Mouse (Mus musculus): ENCODE data around the gene Col6a2. TPM values are rescaled to one million over a fixed set of nuclear protein-coding genes. Genes with fewer than 3 reads are reported as not detected.
A peak's percentile ranks its signal among the peaks of the same experiment; 100 is the strongest.

The Col6a2 gene
- 1.2 and 1.3 TPM in 2 replicates for total RNA-seq (2012; rRNA removed)

GRCm38 (mm10) chr10:76622928-76623680 is at the start of gene Col6a2:
Col6a2 (minus strand) TSS chr10:76623630.
- no peak within 1 kb of the TSS for H3K27ac ChIP-seq (ENCODE audit: insufficient read depth, low read depth, low read length, poor library complexity, severe bottlenecking)
- no peak for TF ChIP-seq ZC3H11A (IDR thresholded peaks at IDR 0.05; ENCODE audit: borderline replicate concordance, low read depth, low read length)
- TF ChIP-seq HCFC1 (IDR thresholded peaks at IDR 0.05; ENCODE audit: borderline replicate concordance, insufficient read depth, low read length) = no peak
- no peak for TF ChIP-seq CHD2 (IDR thresholded peaks at IDR 0.05; ENCODE audit: low read depth, low read length)
- no peak for TF ChIP-seq ZNF384 (IDR thresholded peaks at IDR 0.05; ENCODE audit: low read depth, low read length)
- TF ChIP-seq MAFK (IDR thresholded peaks at IDR 0.05; ENCODE audit: insufficient read depth, low read depth, low read length) = no peak
- peak; percentile 49 for DNase-seq (ENCODE audit: low read depth, low spot score)
- H3K36me3 ChIP-seq (ENCODE audit: control insufficient read depth, insufficient read depth, low read length, poor library complexity, severe bottlenecking) = no peaks in the 10 kb centered on the region
- H3K4me3 ChIP-seq (ENCODE audit: insufficient read depth in 1 of 2, low read depth in 1 of 2, low read length in 2 of 2, poor library complexity in 1 of 2, severe bottlenecking in 1 of 2) = peak within 1 kb of the TSS; percentile 36 to 58
- in situ Hi-C loops (cut with MboI; ENCODE audit: low sequenced_read_pairs in 2 of 2, unreplicated experiment in 2 of 2) = no loop called here
- H3K9ac ChIP-seq (ENCODE audit: insufficient read depth, low read depth, low read length, poor library complexity, severe bottlenecking) = peak within 1 kb of the TSS; percentile 9; the same call in 1 of the 2 replicates
- H3K9me3 ChIP-seq (ENCODE audit: control insufficient read depth, insufficient read depth, low read depth, low read length) = no peaks in the 10 kb centered on the region
- no peaks in the 10 kb centered on the region for H3K4me1 ChIP-seq (ENCODE audit: control insufficient read depth in 2 of 2, insufficient read depth in 2 of 2, low read length in 2 of 2, poor library complexity in 1 of 2)

DNA sequence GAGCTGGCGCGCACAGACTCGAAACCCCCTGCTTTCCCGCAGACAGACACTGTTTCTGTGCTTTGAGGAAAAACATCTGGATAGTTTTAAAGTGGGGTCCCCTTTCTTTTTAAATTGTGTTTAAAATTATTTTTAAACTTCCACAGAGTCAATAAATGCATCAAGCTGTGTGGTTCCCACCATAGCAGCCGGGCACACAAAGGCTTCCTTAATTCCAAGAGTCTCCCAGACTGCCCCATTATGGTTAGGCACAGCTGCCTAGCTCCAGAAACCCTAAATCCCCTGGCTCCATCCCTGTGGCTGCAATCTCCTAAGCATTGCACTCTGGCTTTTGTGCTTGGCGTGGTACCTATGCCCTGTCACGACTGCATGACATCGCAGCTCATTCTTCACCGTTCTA is 48.5 kb upstream of the Col6a2 start:
- H3K4me3 ChIP-seq (ENCODE audit: insufficient read depth in 1 of 2, low read depth in 1 of 2, low read length in 2 of 2, poor library complexity in 1 of 2, severe bottlenecking in 1 of 2) = no peak overlapping the region
- no peak overlapping the region for H3K9ac ChIP-seq (ENCODE audit: insufficient read depth, low read depth, low read length, poor library complexity, severe bottlenecking)
- H3K4me1 ChIP-seq (ENCODE audit: control insufficient read depth in 2 of 2, insufficient read depth in 2 of 2, low read length in 2 of 2, poor library complexity in 1 of 2) = no peaks in the 10 kb centered on the region
- in situ Hi-C loops (cut with MboI; ENCODE audit: low sequenced_read_pairs in 2 of 2, unreplicated experiment in 2 of 2) = no loop called here
- no peaks in the 10 kb centered on the region for H3K9me3 ChIP-seq (ENCODE audit: control insufficient read depth, insufficient read depth, low read depth, low read length)
- no peak for TF ChIP-seq MAFK (IDR thresholded peaks at IDR 0.05; ENCODE audit: insufficient read depth, low read depth, low read length)
- TF ChIP-seq ZC3H11A (IDR thresholded peaks at IDR 0.05; ENCODE audit: borderline replicate concordance, low read depth, low read length) = no peak
- H3K27ac ChIP-seq (ENCODE audit: insufficient read depth, low read depth, low read length, poor library complexity, severe bottlenecking) = no peak overlapping the region
- H3K36me3 ChIP-seq (ENCODE audit: control insufficient read depth, insufficient read depth, low read length, poor library complexity, severe bottlenecking) = no peaks in the 10 kb centered on the region
- no peak for DNase-seq (ENCODE audit: low read depth, low spot score)

DNA sequence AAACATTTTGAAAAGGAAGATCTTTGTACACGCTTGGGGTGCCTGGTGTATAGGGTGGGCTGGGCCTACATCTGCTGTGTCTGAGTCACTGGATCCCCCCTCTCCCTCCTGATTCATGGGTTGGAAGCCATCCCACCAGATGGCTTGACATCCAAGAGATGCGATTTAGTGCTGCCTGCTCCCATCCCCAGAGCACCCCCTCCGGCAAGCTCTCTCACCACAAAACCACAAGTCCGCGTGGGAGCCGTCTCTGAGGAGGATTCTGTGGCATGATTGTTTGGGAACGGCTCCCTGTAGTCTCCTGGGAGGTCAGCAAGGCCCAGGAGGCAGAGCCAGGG is 45.5 kb upstream of the Col6a2 start:
- no peaks in the 10 kb centered on the region for H3K9me3 ChIP-seq (ENCODE audit: control insufficient read depth, insufficient read depth, low read depth, low read length)
- no peak overlapping the region for H3K27ac ChIP-seq (ENCODE audit: insufficient read depth, low read depth, low read length, poor library complexity, severe bottlenecking)
- no peak overlapping the region for H3K4me3 ChIP-seq (ENCODE audit: insufficient read depth in 1 of 2, low read depth in 1 of 2, low read length in 2 of 2, poor library complexity in 1 of 2, severe bottlenecking in 1 of 2)
- H3K4me1 ChIP-seq (ENCODE audit: control insufficient read depth in 2 of 2, insufficient read depth in 2 of 2, low read length in 2 of 2, poor library complexity in 1 of 2) = no peaks in the 10 kb centered on the region
- no peak overlapping the region for H3K9ac ChIP-seq (ENCODE audit: insufficient read depth, low read depth, low read length, poor library complexity, severe bottlenecking)
- in situ Hi-C loops (cut with MboI; ENCODE audit: low sequenced_read_pairs in 2 of 2, unreplicated experiment in 2 of 2) = no loop called here
- no peak for DNase-seq (ENCODE audit: low read depth, low spot score)
- no peak for TF ChIP-seq HCFC1 (IDR thresholded peaks at IDR 0.05; ENCODE audit: borderline replicate concordance, insufficient read depth, low read length)
- TF ChIP-seq MAFK (IDR thresholded peaks at IDR 0.05; ENCODE audit: insufficient read depth, low read depth, low read length) = no peak
- TF ChIP-seq ZC3H11A (IDR thresholded peaks at IDR 0.05; ENCODE audit: borderline replicate concordance, low read depth, low read length) = no peak
- no peak for TF ChIP-seq CHD2 (IDR thresholded peaks at IDR 0.05; ENCODE audit: low read depth, low read length)
- TF ChIP-seq ZNF384 (IDR thresholded peaks at IDR 0.05; ENCODE audit: low read depth, low read length) = no peak
- H3K36me3 ChIP-seq (ENCODE audit: control insufficient read depth, insufficient read depth, low read length, poor library complexity, severe bottlenecking) = no peaks in the 10 kb centered on the region

DNA sequence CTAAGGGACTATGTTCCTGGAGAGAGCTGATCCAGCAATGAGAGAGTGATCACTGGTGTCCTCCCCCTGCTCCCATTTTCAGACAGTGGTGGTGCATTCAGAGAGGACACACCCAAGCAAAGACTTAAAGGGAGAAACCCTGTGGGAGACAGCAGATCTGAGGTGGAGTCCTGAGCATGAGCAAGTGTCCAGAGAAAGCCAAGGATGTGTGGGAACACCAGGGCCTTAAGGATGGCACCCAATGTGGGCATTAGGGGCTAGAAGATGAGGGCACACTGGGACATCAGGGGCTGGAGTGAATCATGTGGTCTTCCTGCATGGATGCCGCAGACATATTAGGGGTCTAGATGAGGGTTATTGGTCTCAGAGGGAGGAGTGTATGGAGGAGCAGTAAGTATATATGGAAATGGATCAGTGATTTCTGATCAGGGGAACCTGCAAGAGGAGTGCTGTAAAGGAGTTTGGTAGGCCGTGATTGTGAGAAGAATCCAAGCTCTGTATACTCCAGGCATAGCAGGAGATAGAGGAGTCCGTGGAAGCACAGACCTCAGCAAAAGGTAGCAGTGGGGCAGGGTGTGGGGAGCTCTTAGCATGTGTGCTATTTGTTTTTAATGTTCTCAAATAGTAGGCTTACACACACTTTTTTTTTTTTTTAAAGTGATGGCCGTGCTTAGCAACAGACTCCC is 45.0 kb upstream of the Col6a2 start:
- in situ Hi-C loops (cut with MboI; ENCODE audit: low sequenced_read_pairs in 2 of 2, unreplicated experiment in 2 of 2) = no loop called here

More for the DNA sequence above, 45.0 kb upstream of the Col6a2 start:
- Histone ChIP-seq H3K36me3 (ENCODE audit: control insufficient read depth, insufficient read depth, low read length, poor library complexity, severe bottlenecking) (no peaks in the 10 kb centered on the region), H3K4me1 (ENCODE audit: control insufficient read depth in 2 of 2, insufficient read depth in 2 of 2, low read length in 2 of 2, poor library complexity in 1 of 2) (no peaks in the 10 kb centered on the region), H3K27ac (ENCODE audit: insufficient read depth, low read depth, low read length, poor library complexity, severe bottlenecking) (no peak overlapping the region), H3K4me3 (ENCODE audit: insufficient read depth in 1 of 2, low read depth in 1 of 2, low read length in 2 of 2, poor library complexity in 1 of 2, severe bottlenecking in 1 of 2) (no peak overlapping the region), H3K9me3 (ENCODE audit: control insufficient read depth, insufficient read depth, low read depth, low read length) (no peaks in the 10 kb centered on the region), H3K9ac (ENCODE audit: insufficient read depth, low read depth, low read length, poor library complexity, severe bottlenecking) (no peak overlapping the region)
- TF ChIP-seq CHD2 (IDR thresholded peaks at IDR 0.05; ENCODE audit: low read depth, low read length) = no peak
- no peak for TF ChIP-seq ZC3H11A (IDR thresholded peaks at IDR 0.05; ENCODE audit: borderline replicate concordance, low read depth, low read length)
- TF ChIP-seq HCFC1 (IDR thresholded peaks at IDR 0.05; ENCODE audit: borderline replicate concordance, insufficient read depth, low read length) = no peak
- TF ChIP-seq ZNF384 (IDR thresholded peaks at IDR 0.05; ENCODE audit: low read depth, low read length) = no peak
- no peak for TF ChIP-seq MAFK (IDR thresholded peaks at IDR 0.05; ENCODE audit: insufficient read depth, low read depth, low read length)
- no peak for DNase-seq (ENCODE audit: low read depth, low spot score)

Measured in ES-E14 (cell line).